ENCODE assay signal across 14 mouse cellular contexts in genomic region chr7:125983902-125984841, GRCm38 (mm10).
A peak's percentile ranks its signal among the peaks of the same experiment; 100 is the strongest.
DNase-seq lines count a peak whose midpoint lies in the region; ATAC-seq lines count a peak whose summit lies in the region.
"Had no signal": no experiment of that assay in that cellular context is flagged by ENCODE, and none has a peak within 500 bp of the region (broad histone marks: within the 10 kb centered on the region; RNA-seq: fewer than 3 reads in every experiment).

No protein-coding gene starts in this region.

- ATAC-seq in cerebellum, adult (ENCODE audit: insufficient number of reproducible peaks, low FRiP score, low TSS enrichment): no peak
- ATAC-seq in forebrain, embryonic 14.5 days: peak; percentile 75
- ATAC-seq: liver, postnatal 0 days had no signal

- peak; percentile 29 for DNase-seq in cerebellum, adult 9-11 months
- DNase-seq in left cerebral cortex, adult 11 months (ENCODE audit: low spot score): peak; percentile 51
- no peak for DNase-seq in left cerebral cortex, postnatal 10 days (ENCODE audit: extremely low spot score in 1 of 2, low spot score in 2 of 2)
- peak; percentile 60 for DNase-seq in forebrain, embryonic 14.5 days (ENCODE audit: low spot score)
- peak; percentile 46 to 47 for DNase-seq in left cerebral cortex, postnatal 14 days (ENCODE audit: low spot score in 2 of 2)
- no peak for DNase-seq in limb, embryonic 10.5 days (ENCODE audit: low spot score)
- no peak for DNase-seq in adipocyte (ENCODE audit: low spot score)
- DNase-seq: gastrocnemius, postnatal 10 days; kidney, adult 11 months; liver, postnatal 0 days; spleen, adult 18-20 months; thymus, adult 18-20 months had no signal

- H3K9ac ChIP-seq in forebrain, embryonic 14.5 days (ENCODE audit: low read length): no peak overlapping the region
- H3K9ac ChIP-seq: liver, postnatal 0 days; neural tube, embryonic 12.5 days had no signal

- H3K27ac ChIP-seq in forebrain, embryonic 14.5 days (ENCODE audit: low read depth, low read length): no peak overlapping the region
- H3K27ac ChIP-seq in limb, embryonic 10.5 days: no peak overlapping the region
- H3K27ac ChIP-seq: neural tube, embryonic 12.5 days had no signal

- no peaks in the 10 kb centered on the region for H3K36me3 ChIP-seq in forebrain, embryonic 14.5 days (ENCODE audit: control insufficient read depth, insufficient read depth, low read length)
- H3K36me3 ChIP-seq in limb, embryonic 10.5 days: no peaks in the 10 kb centered on the region
- H3K36me3 ChIP-seq: neural tube, embryonic 12.5 days had no signal

- intact Hi-C loops in left cerebral cortex, postnatal 10 days (cut with DNase I): no loop called here
- intact Hi-C loops in left cerebral cortex, postnatal 14 days (cut with DNase I): no loop called here

- H3K4me1 ChIP-seq in forebrain, embryonic 14.5 days (ENCODE audit: control insufficient read depth, insufficient read depth, low read length): peaks cover 13% of the 10 kb centered on the region
- H3K4me1 ChIP-seq in limb, embryonic 10.5 days: peaks cover 13% of the 10 kb centered on the region

- 24% methylated on average over 12 of the region's 12 CpGs for WGBS in forebrain, embryonic 14.5 days
- 46% methylated on average over 12 of the region's 12 CpGs for WGBS in limb, embryonic 10.5 days

- H3K9me3 ChIP-seq in forebrain, embryonic 14.5 days (replicated peaks; ENCODE audit: control insufficient read depth, low read length): no peaks in the 10 kb centered on the region
- H3K9me3 ChIP-seq in limb, embryonic 10.5 days (replicated peaks): no peaks in the 10 kb centered on the region
- H3K9me3 ChIP-seq: neural tube, embryonic 12.5 days had no signal

- no peak overlapping the region for H3K4me3 ChIP-seq in forebrain, embryonic 14.5 days (ENCODE audit: low read depth, low read length)
- no peak overlapping the region for H3K4me3 ChIP-seq in limb, embryonic 10.5 days
- H3K4me3 ChIP-seq: neural tube, embryonic 12.5 days had no signal

- H3K27me3 ChIP-seq in forebrain, embryonic 14.5 days (replicated peaks; ENCODE audit: control insufficient read depth, insufficient read depth, low read length): no peaks in the 10 kb centered on the region
- H3K27me3 ChIP-seq in limb, embryonic 10.5 days (ENCODE audit: low read depth, poor library complexity, severe bottlenecking): no peaks in the 10 kb centered on the region
- H3K27me3 ChIP-seq: neural tube, embryonic 12.5 days had no signal

- H3K4me2 ChIP-seq in forebrain, embryonic 14.5 days (ENCODE audit: low read length): no peak overlapping the region
- H3K4me2 ChIP-seq: neural tube, embryonic 12.5 days had no signal

Comparison
In these comparisons a context has a peak if more than half of its experiments do, and no peak if none do; other contexts are left out.
1. DNase-seq: peak in cerebellum, adult 9-11 months (single experiment), left cerebral cortex, adult 11 months (single experiment), forebrain, embryonic 14.5 days (single experiment) and left cerebral cortex, postnatal 14 days (2 of 2); none in left cerebral cortex, postnatal 10 days (0 of 2), limb, embryonic 10.5 days (single experiment) and adipocyte (single experiment).